Mouse (Mus musculus) retina, embryonic 14.5 days (tissue): Measurements from ENCODE around the gene Olfr1047.
"Not testable (repeated sequence)": the region's sequence is repeated elsewhere in the genome, so short reads cannot be mapped to it uniquely, and the experiment has no call there.

Experiments
- DNase-seq: peaks from one replicate; pipeline ENCODE4 v3.0.0-alpha.2; 2015; ENCODE audit warnings: low spot score

Olfr1047 gene

GRCm38 (mm10) chr2:86231301-86231700, at the start of gene Olfr1047:
Gene Olfr1047, minus strand, starts transcription at chr2:86231401.
- no peak for DNase-seq

DNA sequence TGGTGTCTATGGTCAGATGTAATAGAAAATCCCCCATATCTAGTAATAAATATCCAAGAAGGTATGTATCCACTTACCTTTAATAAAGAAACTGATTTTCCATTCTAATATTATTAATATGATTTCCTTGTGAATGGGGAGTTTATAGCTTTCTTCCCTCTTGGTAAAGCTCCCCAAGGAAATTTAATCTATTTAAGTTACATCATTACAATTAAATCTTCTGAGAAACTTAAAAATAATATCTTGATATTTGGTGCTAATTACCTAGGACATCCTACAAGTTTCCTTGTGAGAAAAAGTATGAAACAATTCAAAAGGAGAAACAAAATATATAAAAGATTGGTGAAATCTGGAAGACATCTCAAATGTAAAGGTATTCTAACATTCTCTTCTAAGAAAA, 47.8 kb upstream of the Olfr1047 start, which contains the start of gene Olfr1051:
Gene Olfr1051 (minus strand): TSS at position 101 of the 400 bp plus-strand sequence.
- not testable (repeated sequence) for DNase-seq

DNA sequence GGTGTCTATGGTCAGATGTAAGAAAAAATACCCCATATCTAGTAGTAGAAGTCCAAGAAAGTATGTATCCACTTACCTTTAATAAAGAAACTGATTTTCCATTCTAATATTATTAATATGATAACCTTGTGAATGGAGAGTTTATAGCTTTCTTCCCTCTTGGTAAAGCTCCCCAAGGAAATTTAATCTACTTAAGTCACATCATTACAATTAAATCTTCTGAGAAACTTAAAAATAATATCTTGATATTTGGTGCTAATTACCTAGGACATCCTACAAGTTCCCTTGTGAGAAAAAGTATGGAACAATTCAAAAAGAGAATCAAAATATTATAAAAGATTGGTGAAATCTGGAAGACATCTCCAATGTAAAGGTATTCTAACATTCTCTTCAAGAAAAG, 27.0 kb upstream of the Olfr1047 start, which contains the start of gene Olfr1049:
Gene Olfr1049 (minus strand): TSS at position 101 of the 400 bp plus-strand sequence.
- not testable (repeated sequence) for DNase-seq

- no peak for DNase-seq
Measured at GRCm38 (mm10) chr2:86240189-86240588, 9.0 kb upstream of the Olfr1047 start, which contains the start of gene Olfr1048. Gene Olfr1048, minus strand, starts transcription at chr2:86240289.

GRCm38 (mm10) chr2:86219214-86219613, 12.0 kb downstream of the Olfr1047 start, which contains the start of gene Olfr1046:
Gene Olfr1046, minus strand, starts transcription at chr2:86219314.
- no peak for DNase-seq

DNA sequence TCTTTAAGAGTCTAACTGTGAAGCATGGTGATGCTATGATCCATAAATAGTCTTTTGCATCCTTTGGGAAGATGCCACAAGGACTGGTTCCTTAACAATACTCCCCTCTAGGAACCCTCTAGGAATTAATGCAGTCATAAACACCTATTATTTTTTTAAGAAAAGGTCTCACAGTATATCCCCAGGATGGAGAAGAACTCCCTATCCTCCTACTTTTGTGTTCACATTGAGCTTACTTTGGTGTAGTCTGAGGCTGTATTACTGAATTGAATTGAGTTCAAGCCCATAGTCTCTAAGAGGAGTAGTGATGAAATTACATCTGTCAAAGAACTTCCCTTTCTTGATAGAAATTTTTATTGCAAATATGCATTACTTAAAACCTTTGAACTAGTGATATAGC, 28.3 kb downstream of the Olfr1047 start, which contains the start of gene Olfr1045:
Gene Olfr1045 (minus strand): TSS at position 101 of the 400 bp plus-strand sequence.
- no peak for DNase-seq

DNA sequence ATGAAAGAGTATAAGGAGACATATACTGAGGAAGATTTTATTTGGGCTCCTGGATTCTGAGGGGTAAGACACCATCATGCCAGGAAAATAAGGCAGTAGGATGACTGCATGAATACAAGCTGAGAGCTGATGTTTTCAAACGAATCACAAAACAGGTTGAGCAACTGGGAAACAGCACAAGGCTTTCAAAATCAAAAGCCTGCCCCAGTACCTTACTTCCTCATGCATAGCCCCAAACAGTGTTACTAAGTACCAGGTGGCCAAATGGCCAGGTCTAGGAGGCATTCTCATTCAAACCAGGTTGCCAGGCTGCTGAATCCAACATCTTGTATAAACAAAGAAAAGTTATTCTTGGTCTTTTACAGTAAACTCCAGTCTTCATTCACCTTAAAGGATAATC, 35.3 kb downstream of the Olfr1047 start:
- DNase-seq: no peak

GRCm38 (mm10) chr2:86185583-86185982, 45.6 kb downstream of the Olfr1047 start, which contains the start of gene Olfr52:
Gene Olfr52, minus strand, starts transcription at chr2:86185683.
- DNase-seq: no peak

- no peak for DNase-seq
Measured at GRCm38 (mm10) chr2:86179950-86180349, 51.3 kb downstream of the Olfr1047 start.

GRCm38 (mm10) chr2:86177720-86178119, 53.5 kb downstream of the Olfr1047 start, which contains the start of gene Olfr1044:
Gene Olfr1044, minus strand, starts transcription at chr2:86177820.
- no peak for DNase-seq
